Mouse (Mus musculus): ENCODE measurements around the gene Ascl4.

Ascl4 gene

GRCm38 (mm10) chr10:85969894-85970620 lies 42.6 kb downstream of the Ascl4 start:
- DNase-seq (ENCODE audit: low spot score): no peak

DNA sequence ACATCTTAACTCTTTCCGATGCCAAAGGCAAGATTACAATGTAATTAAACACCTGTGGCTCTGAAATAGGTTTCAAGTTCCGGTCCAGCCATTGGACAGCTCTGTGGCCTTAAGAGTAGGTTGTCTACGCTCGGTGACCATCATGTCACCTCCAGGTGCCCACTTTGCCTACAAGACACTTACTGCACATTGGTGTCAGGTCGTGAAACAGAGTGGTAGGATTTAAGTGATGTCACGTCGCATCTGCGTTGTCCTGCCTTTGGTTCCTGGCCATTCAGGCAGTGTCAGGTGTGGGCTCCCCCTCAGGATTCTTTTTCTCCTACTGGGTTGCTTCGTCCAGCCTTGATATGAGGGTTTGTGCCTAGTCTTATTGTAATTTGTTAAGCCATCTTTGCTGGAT lies 44.3 kb downstream of the Ascl4 start:
- no peak for DNase-seq (ENCODE audit: low spot score)

DNA sequence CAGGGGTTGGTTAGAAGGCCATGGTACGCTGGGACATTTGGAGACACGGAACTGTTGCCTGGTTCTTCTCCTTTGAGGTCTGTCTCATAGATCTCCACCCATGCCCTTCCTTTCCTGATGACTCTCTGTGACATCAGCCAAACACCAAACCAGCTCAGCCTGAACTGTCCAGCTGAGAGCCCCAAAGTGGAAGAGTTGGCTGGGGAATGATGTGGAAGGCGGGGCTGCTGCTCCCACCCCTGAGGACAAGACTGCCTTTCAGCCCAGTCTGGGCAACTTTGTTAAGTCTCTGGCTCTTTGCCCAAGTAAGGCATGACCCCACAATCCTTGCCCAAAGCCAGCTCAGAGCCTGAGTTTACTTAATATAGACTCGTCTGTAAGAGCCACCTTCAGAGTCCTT lies 45.4 kb downstream of the Ascl4 start:
- no peak for DNase-seq (ENCODE audit: low spot score)

DNA sequence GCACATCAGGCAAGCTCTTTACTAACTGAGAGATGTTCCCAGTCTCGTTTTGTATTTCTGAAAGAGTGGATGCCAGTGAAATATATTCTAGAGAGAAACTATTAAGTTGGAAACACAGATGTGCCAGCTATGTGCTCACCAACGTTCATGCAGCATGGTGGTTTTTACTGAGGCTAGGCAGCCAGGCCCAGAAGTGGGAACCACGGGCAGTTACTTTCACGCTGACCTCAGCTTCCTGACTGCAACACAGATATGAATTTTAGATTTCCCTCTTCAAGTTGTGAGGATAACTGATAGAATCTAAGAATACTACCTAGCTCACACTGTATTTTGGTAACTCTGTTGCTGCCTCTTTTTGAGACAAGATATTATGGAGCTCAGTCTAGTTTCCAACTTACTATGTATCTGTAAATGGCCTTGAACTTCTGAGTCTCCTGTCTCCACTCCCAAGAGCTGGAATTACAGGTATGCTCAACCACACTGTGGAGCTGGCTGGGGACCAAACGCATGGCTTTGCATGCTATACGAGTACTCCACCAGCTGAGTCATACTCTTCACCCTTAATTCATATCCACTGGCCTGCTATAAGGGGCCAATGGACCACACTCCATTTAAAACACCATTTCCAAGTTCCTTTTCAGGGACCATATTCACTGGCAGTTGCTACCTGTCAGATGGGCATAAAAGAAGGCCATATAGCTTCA lies 62.1 kb downstream of the Ascl4 start:
- DNase-seq (ENCODE audit: low spot score): no peak

- no peak for DNase-seq (ENCODE audit: low spot score)
These were observed 64.9 kb downstream of the Ascl4 start for GRCm38 (mm10) chr10:85992412-85992811.

- no peak for DNase-seq (ENCODE audit: low spot score)
These were observed 66.4 kb downstream of the Ascl4 start for GRCm38 (mm10) chr10:85993836-85994235.

DNA sequence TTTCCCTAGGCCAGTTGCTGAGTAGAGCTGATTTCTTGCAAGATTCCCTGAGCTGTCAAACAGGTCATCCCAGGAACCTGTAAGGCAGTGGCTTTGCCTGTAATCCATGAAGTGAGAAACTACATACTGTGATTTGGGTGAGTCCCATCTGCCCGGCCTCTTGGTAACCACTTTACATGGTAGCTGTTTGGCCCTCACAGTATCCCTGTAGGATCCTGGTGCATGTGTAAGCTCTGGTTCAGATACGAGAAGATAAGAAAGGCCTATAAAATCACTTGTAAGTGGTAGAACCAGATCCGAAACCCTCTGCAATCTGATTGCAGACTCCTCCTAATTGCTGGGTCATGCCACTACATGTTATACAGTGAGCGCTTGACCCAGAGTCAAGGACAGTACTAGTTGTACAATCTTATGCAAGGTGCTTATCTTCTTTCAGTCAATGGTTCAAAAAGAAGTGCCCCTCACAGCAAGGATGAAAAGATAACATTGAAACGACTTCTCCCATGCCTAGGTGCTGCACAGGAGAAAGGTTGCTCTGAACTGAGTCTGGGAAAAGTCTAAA lies 67.1 kb downstream of the Ascl4 start:
- DNase-seq (ENCODE audit: low spot score): no peak
